Mouse (Mus musculus) T-cell, adult 66 days (primary cell): ENCODE measurements around the gene Tspan10. TPM values are rescaled to one million over a fixed set of nuclear protein-coding genes. Genes with fewer than 3 reads are reported as not detected.

ENCODE experiments used
- total RNA-seq, 2 experiments: library from RNA; stranded (reverse); gene quantifications; 3 replicates in 1 of 2; 4 replicates in 1 of 2; pipeline ENCODE4 v1.2.4; 2023

The Tspan10 gene
- 10 to 100 TPM; 10.1 to 87.3 TPM for total RNA-seq

DNA sequence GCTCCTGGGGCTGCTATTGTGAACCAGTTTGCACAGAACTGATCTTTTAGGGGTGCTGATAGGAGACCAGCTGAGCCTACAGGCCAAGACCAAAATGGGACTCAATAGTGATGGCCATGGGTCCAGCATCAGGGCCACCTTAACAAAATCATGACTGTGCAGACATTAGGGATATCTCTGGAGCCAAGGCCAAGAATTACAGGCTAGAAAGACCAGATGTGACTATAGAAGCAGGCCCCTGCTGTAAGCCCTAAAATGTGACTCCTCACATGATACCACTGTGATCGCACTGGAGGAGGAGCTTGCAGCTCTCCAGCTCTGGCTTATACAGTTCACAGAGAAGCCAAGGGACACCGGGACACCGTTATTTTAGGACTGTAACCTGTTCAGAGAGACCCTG is at the start of gene Tspan10:
Tspan10 (plus strand) TSS at position 301 of the 400 bp plus-strand sequence.

GRCm38 (mm10) chr11:120437152-120437856 is 5.1 kb upstream of the Tspan10 start, which contains the start of gene Nploc4:
Gene Nploc4, minus strand, starts transcription at chr11:120437708.

GRCm38 (mm10) chr11:120453306-120453705 is 10.9 kb downstream of the Tspan10 start, which contains the start of gene Pde6g:
Gene Pde6g, minus strand, starts transcription at chr11:120453500.

DNA sequence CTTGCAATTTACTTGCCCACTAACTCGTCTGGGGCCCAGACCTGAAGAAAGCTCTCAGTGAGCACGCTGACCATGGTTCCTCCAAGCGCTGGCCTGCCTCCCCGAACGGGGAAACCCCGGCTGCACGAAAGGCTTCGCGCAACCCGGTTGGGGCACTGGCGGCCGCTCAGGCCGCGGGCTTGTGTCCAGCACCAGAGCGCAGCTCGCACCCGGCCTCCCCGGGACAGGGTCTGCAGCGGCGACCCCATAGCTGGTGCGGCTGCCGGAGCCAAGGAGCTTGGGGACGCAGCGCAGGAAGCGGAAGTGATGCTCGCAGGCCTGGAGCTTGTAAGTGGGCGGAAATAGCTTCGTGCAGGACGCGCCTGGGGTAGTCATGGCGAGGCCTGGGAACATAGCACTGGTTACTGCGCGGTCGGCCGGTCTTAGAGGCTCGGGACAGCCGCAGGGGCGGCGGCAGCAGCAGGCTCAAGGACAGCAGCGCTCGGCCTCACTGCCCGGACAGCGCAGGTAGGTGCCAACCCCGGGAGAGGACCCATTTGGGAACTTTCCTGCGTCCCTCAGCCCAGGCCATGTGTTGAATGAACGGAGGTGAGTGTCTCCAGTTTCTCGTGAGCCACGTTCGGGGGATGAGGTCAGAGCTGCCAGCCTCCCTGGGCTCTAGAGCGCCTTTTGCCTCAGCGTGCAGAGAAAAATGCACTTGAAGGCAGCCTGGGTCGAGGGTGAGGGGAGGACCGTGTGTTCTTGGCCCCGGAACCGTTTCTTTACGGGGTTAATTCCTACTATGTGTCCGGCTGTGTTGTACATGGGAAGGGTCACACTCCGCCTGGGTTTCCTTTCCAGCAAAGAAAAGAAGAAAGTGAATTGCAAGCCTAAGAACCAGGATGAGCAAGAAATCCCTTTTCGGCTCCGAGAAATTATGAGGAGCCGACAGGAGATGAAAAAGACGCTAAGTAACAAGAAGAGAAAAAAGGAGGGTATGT is 15.6 kb downstream of the Tspan10 start, which contains the start of the genes Oxld1 and Ccdc137:
Oxld1 (minus strand) TSS at position 297 of the 980 bp plus-strand sequence.
Ccdc137 (plus strand) TSS at position 344 of the 980 bp plus-strand sequence.

DNA sequence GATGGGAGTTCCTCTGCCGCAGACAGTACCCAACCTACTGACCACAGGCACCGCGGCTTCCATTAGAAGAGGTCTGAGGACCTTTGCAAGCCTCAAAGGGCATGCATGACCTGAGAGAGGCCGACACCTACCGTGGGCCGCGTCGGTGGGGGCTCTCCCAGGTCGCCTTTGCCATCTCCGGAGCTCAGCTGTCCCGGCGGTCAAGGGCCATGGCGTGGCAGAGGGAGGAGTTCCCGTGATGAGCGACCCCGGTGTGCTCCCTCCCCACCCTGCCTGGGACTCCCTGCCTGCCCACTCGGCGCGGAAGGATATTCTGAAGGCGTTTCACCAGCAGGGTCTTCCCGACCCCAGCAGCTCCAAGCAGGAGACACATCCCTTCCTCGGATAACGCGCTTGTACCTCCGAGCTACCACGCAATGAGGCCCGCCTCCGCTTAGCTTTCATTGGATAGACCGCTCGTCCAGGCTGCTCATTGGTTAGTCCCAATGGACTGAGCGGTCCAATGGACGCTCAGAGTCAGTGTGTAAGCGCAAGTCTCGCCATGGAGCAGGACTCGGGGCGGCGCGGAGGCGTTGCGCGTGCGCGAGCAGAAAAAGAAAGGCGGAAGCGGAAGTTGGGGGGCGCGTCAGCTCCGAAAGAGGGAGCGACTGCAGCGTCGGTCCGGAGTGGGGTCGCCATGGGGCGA is 24.7 kb downstream of the Tspan10 start, which contains the start of gene Arl16:
Arl16 (minus strand) TSS at position 557 of the 685 bp plus-strand sequence.

DNA sequence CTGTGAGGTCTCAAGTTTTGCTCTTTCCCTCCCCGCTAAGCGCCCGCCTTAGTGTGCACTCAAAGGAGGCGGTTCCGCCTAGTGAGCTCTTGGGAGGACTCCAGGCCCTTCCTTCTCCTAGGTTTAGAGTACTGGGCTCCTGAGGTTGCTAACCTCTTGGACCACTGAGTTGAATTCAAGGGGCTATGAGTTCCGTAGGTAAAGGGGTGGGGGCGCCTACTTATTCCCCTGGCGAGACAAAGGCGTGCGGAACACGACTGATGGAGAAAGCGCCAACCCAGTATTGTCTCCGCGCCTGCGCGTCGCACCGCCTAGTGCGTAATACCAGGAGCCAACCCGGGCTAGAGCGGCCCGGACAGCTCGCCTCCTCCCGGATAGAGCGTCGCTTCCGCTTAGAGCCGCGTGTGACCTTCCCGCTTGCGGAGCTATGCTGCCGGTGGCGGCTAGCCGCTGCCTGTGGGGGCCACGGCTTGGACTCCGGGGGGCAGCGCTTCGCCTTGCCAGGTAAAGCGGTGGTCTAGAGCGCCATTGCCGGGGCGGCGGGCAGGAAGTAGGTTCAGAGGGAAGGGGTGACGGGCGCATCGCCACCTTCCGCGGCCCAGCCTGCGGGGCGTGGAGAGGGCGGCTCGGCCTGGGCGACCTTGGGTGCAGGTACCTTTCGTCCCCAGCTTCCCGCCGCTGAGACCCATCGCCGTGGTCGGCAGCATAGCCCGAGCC is 42.0 kb downstream of the Tspan10 start, which contains the start of gene Mrpl12:
Mrpl12 (plus strand) TSS at position 349 of the 717 bp plus-strand sequence.

GRCm38 (mm10) chr11:120491317-120492023 is 49.0 kb downstream of the Tspan10 start, which contains the start of gene Slc25a10:
Gene Slc25a10, plus strand, starts transcription at chr11:120491840.

Other genes with a start within 250 kb of the Tspan10 start
- under 1 TPM; 0.47 to 0.82 TPM for gene Bahcc1, start 209.7 kb upstream of the Tspan10 start, total RNA-seq
- 1,000 to 10,000 TPM; 1,363 to 1,496 TPM for gene Actg1, start 94.1 kb upstream of the Tspan10 start, total RNA-seq
- under 1 TPM in 1 of 2 experiments, not detected in 1; 0.99 TPM for gene Fscn2, start 81.1 kb upstream of the Tspan10 start, total RNA-seq
- gene Faap100, start 63.9 kb upstream of the Tspan10 start, total RNA-seq, result 10 to 100 TPM; 24.9 to 26.5 TPM
- gene Nploc4, start 4.9 kb upstream of the Tspan10 start, total RNA-seq, result 10 to 100 TPM; 61.3 to 61.5 TPM
- gene Pde6g, start 10.9 kb downstream of the Tspan10 start, total RNA-seq, result under 1 TPM in 1 of 2 experiments, not detected in 1; 0.55 TPM
- gene Oxld1, start 15.4 kb downstream of the Tspan10 start, total RNA-seq, result 1 to 10 TPM; 6.0 TPM
- gene Ccdc137, start 15.5 kb downstream of the Tspan10 start, total RNA-seq, result 10 to 100 TPM; 33.7 to 40.9 TPM
- gene Arl16, start 25.0 kb downstream of the Tspan10 start, total RNA-seq, result 10 to 100 TPM; 14.0 to 17.5 TPM
- 10 to 100 TPM; 39.9 to 42.8 TPM for gene Mrpl12, start 42.0 kb downstream of the Tspan10 start, total RNA-seq
- gene Slc25a10, start 49.2 kb downstream of the Tspan10 start, total RNA-seq, result 10 to 100 TPM; 11.3 to 13.5 TPM
- not detected for gene Gcgr, start 88.1 kb downstream of the Tspan10 start, total RNA-seq
- gene Mcrip1, start 107.1 kb downstream of the Tspan10 start, total RNA-seq, result 10 to 100 TPM; 41.4 to 41.6 TPM
- not detected for gene Ppp1r27, start 108.5 kb downstream of the Tspan10 start, total RNA-seq
- gene P4hb, start 130.6 kb downstream of the Tspan10 start, total RNA-seq, result 100 to 1,000 TPM; 159 to 168 TPM
- gene Arhgdia, start 139.0 kb downstream of the Tspan10 start, total RNA-seq, result 100 to 1,000 TPM; 410 to 436 TPM
- gene Alyref, start 155.7 kb downstream of the Tspan10 start, total RNA-seq, result 100 to 1,000 TPM; 112 to 138 TPM
- 10 to 100 TPM; 80.1 to 83.9 TPM for gene Anapc11, start 155.8 kb downstream of the Tspan10 start, total RNA-seq
- 1 to 10 TPM; 2.4 to 4.5 TPM for gene Npb, start 165.8 kb downstream of the Tspan10 start, total RNA-seq
- gene Pcyt2, start 175.3 kb downstream of the Tspan10 start, total RNA-seq, result 100 to 1,000 TPM; 131 to 143 TPM
- 100 to 1,000 TPM; 132 to 138 TPM for gene Sirt7, start 182.6 kb downstream of the Tspan10 start, total RNA-seq
- 10 to 100 TPM; 26.8 to 34.7 TPM for gene Mafg, start 191.0 kb downstream of the Tspan10 start, total RNA-seq
- gene Pycr1, start 201.1 kb downstream of the Tspan10 start, total RNA-seq, result 1 to 10 TPM; 1.8 to 2.8 TPM
- not detected for gene Myadml2, start 205.5 kb downstream of the Tspan10 start, total RNA-seq
- not detected for gene Notum, start 218.5 kb downstream of the Tspan10 start, total RNA-seq
- gene Aspscr1, start 230.3 kb downstream of the Tspan10 start, total RNA-seq, result 100 to 1,000 TPM; 100 to 106 TPM